Mouse (Mus musculus): ENCODE measurements around the gene Atg4b. TPM values are rescaled to one million over a fixed set of nuclear protein-coding genes. Genes with fewer than 3 reads are reported as not detected.

The Atg4b gene
- polyA plus RNA-seq, 1 experiment from 2014 or later, result 81.7 TPM

GRCm38 (mm10) chr1:93810011-93810410 is 58.7 kb downstream of the Atg4b start:
- Histone ChIP-seq H3K27me3 (replicated peaks; ENCODE audit: control insufficient read depth, insufficient read depth, low read length) (no peaks in the 10 kb centered on the region), H3K36me3 (ENCODE audit: control insufficient read depth, insufficient read depth, low read length) (peaks cover 83% of the 10 kb centered on the region), H3K4me1 (ENCODE audit: control insufficient read depth, insufficient read depth, low read length) (peaks cover 4% of the 10 kb centered on the region; the same call in 1 of the 2 replicates), H3K9me3 (ENCODE audit: control insufficient read depth, low read length) (no peaks in the 10 kb centered on the region), H3K4me3 (ENCODE audit: low read depth, low read length) (no peak overlapping the region), H3K4me2 (ENCODE audit: low read depth, low read length) (no peak overlapping the region), H3K27ac (replicated peaks; ENCODE audit: low read depth, low read length) (no peak overlapping the region), H3K9ac (ENCODE audit: low read depth, low read length) (no peak overlapping the region)
- DNase-seq (ENCODE audit: low spot score) (no peak), ATAC-seq (ENCODE audit: low read depth) (no peak)
- WGBS, result 93% methylated on average over 3 of the region's 3 CpGs

- WGBS, result 90% methylated on average over 8 of the region's 8 CpGs
Observed at GRCm38 (mm10) chr1:93811495-93812039, 60.3 kb downstream of the Atg4b start.

DNA sequence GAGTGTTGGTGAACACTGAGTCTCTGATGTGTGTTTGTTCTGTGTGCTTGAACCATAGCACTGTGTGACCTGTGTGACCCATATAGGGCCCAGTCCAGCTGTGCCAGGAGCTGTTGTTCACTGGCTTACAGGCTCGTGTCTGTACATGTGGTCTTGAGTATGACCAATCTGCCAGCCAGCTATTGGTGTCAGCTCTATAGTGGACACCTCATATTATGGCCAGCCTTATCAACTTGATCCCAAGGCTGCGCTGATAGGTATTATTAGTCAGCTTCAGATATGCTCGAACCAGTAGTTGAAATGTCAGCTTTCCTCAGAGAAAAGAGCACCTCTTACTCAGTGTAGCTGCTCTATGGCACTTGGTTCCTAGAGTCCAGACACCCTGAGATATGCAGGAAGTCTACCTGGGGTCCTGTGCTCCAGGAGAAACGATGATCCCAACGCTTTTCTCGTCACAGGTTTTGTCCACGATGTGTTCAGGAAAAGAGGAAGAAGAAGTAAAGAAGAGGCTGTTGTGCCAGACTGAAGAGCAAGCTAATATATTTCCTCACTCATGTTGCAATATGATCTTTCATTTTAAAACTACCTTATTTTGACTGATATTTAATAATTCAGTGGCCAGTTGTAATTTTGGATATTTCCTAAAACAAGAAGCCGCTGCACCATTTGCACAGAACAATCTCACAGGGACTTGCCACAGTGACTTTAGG is 66.7 kb downstream of the Atg4b start:
- 93% methylated on average over 8 of the region's 8 CpGs for whole genome bisulfite sequencing
- DNase-seq (ENCODE audit: low spot score), result no peak
- Histone ChIP-seq H3K4me1 (ENCODE audit: control insufficient read depth, insufficient read depth, low read length) (no peaks in the 10 kb centered on the region), H3K4me3 (ENCODE audit: low read depth, low read length) (no peak overlapping the region), H3K9me3 (ENCODE audit: control insufficient read depth, low read length) (no peaks in the 10 kb centered on the region), H3K9ac (ENCODE audit: low read depth, low read length) (no peak overlapping the region), H3K27me3 (replicated peaks; ENCODE audit: control insufficient read depth, insufficient read depth, low read length) (no peaks in the 10 kb centered on the region), H3K4me2 (ENCODE audit: low read depth, low read length) (no peak overlapping the region), H3K27ac (replicated peaks; ENCODE audit: low read depth, low read length) (no peak overlapping the region), H3K36me3 (ENCODE audit: control insufficient read depth, insufficient read depth, low read length) (peaks cover 89% of the 10 kb centered on the region)
- ATAC-seq (ENCODE audit: low read depth), result no peak

More at GRCm38 (mm10) chr1:93811495-93812039, 60.3 kb downstream of the Atg4b start:
- Histone ChIP-seq H3K27ac (replicated peaks; ENCODE audit: low read depth, low read length) (no peak overlapping the region), H3K9me3 (ENCODE audit: control insufficient read depth, low read length) (no peaks in the 10 kb centered on the region), H3K9ac (ENCODE audit: low read depth, low read length) (no peak overlapping the region), H3K4me3 (ENCODE audit: low read depth, low read length) (no peak overlapping the region), H3K4me2 (ENCODE audit: low read depth, low read length) (no peak overlapping the region), H3K4me1 (ENCODE audit: control insufficient read depth, insufficient read depth, low read length) (no peaks in the 10 kb centered on the region), H3K27me3 (replicated peaks; ENCODE audit: control insufficient read depth, insufficient read depth, low read length) (no peaks in the 10 kb centered on the region), H3K36me3 (ENCODE audit: control insufficient read depth, insufficient read depth, low read length) (peaks cover 90% of the 10 kb centered on the region)
- DNase-seq (ENCODE audit: low spot score), result no peak
- ATAC-seq (ENCODE audit: low read depth), result no peak

DNA sequence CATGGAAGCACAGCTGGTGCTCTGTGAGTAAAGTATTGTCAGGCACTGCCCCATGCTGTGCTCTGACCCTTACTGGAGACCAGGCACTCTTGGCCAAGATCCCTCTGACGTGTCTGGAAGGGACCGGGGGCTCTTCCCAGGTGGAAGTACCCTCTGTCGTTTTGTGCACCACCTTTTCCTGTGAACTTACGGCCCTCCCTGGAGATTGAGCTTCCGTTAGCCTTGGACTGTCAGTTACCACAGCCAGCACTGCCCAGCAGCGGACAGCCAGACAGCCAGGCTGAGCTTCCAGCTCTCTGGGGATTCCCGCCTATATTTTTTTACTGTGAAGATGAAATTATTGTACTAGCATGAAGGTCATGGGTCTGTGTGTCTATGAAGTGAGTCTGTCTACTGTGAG is 67.4 kb downstream of the Atg4b start:
- no peaks in the 10 kb centered on the region for H3K4me1 ChIP-seq (ENCODE audit: control insufficient read depth, insufficient read depth, low read length)
- peaks cover 81% of the 10 kb centered on the region for H3K36me3 ChIP-seq (ENCODE audit: control insufficient read depth, insufficient read depth, low read length)
- 89% methylated on average over 7 of the region's 7 CpGs for WGBS
- H3K27me3 ChIP-seq (replicated peaks; ENCODE audit: control insufficient read depth, insufficient read depth, low read length), result no peaks in the 10 kb centered on the region
- H3K9me3 ChIP-seq (ENCODE audit: control insufficient read depth, low read length), result no peaks in the 10 kb centered on the region
- ATAC-seq (ENCODE audit: low read depth) (no peak), DNase-seq (ENCODE audit: low spot score) (no peak)
- H3K9ac ChIP-seq (ENCODE audit: low read depth, low read length), result no peak overlapping the region
- no peak overlapping the region for H3K4me3 ChIP-seq (ENCODE audit: low read depth, low read length)
- no peak overlapping the region for H3K27ac ChIP-seq (replicated peaks; ENCODE audit: low read depth, low read length)
- H3K4me2 ChIP-seq (ENCODE audit: low read depth, low read length), result no peak overlapping the region

DNA sequence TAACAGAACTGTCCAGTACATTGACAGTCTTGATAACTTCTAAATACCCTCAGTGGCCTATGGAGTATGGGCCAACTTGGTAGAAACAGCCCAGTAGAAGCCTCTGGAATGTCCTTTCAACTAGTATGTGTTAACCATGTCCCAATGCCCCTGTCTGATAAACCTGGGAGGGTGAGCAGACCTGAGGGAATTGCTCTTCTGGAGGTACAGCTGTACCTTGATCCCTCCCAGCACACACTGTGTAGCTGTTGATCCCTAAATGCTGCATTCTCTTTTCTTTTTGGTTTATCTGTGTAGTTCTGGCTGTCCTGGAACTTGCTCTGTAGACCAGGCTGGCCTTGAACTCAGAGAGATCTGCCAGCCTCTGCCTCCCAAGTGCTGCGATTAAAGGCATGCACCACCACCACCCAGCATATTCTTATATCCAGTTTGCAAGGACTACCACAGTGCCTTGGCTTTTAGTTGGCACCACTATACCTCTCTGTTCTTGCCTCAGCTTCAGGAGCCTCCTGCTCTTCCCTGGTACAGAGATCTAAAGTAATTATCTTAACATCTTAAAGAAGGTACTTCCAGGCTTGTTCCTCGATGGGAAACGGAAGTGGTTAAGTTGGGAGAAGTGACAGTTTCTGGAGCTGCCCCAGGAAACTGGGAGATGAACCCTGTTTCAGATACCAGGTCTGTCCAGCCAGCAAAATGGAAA is 72.6 kb downstream of the Atg4b start:
- Histone ChIP-seq H3K36me3 (ENCODE audit: control insufficient read depth, insufficient read depth, low read length) (peaks cover 29% of the 10 kb centered on the region), H3K4me2 (ENCODE audit: low read depth, low read length) (peak overlapping the region; percentile 72; the same call in 1 of the 2 replicates), H3K9ac (ENCODE audit: low read depth, low read length) (no peak overlapping the region), H3K4me3 (ENCODE audit: low read depth, low read length) (no peak overlapping the region; the same call in 1 of the 2 replicates), H3K27ac (replicated peaks; ENCODE audit: low read depth, low read length) (peak overlapping the region; percentile 95; the same call in 1 of the 2 replicates), H3K27me3 (replicated peaks; ENCODE audit: control insufficient read depth, insufficient read depth, low read length) (no peaks in the 10 kb centered on the region), H3K4me1 (ENCODE audit: control insufficient read depth, insufficient read depth, low read length) (0 out of 2 replicates have a peak, but pooled peaks cover 4% of the 10 kb centered on the region), H3K9me3 (ENCODE audit: control insufficient read depth, low read length) (no peaks in the 10 kb centered on the region)
- no peak for DNase-seq (ENCODE audit: low spot score)
- ATAC-seq (ENCODE audit: low read depth), result no peak
- 75% methylated on average over 3 of the region's 3 CpGs for WGBS

- WGBS, result 9% methylated on average over 10 of the region's 10 CpGs
- H3K27me3 ChIP-seq (replicated peaks; ENCODE audit: control insufficient read depth, insufficient read depth, low read length), result no peaks in the 10 kb centered on the region
- DNase-seq (ENCODE audit: low spot score) (no peak), ATAC-seq (ENCODE audit: low read depth) (no peak)
- peak within 1 kb of the TSS; percentile 72 for H3K4me2 ChIP-seq (ENCODE audit: low read depth, low read length)
- H3K27ac ChIP-seq (replicated peaks; ENCODE audit: low read depth, low read length), result peak within 1 kb of the TSS; percentile 95
- no peaks in the 10 kb centered on the region for H3K9me3 ChIP-seq (ENCODE audit: control insufficient read depth, low read length)
- 0 out of 2 replicates have a peak, but pooled peaks cover 4% of the 10 kb centered on the region for H3K4me1 ChIP-seq (ENCODE audit: control insufficient read depth, insufficient read depth, low read length)
- peaks cover 22% of the 10 kb centered on the region for H3K36me3 ChIP-seq (ENCODE audit: control insufficient read depth, insufficient read depth, low read length)
- peak within 1 kb of the TSS; percentile 60 for H3K4me3 ChIP-seq (ENCODE audit: low read depth, low read length)
- peak within 1 kb of the TSS; percentile 78 for H3K9ac ChIP-seq (ENCODE audit: low read depth, low read length)
Observed at GRCm38 (mm10) chr1:93824609-93825008, 73.3 kb downstream of the Atg4b start, which contains the start of gene D2hgdh. D2hgdh (plus strand) TSS chr1:93824909.

DNA sequence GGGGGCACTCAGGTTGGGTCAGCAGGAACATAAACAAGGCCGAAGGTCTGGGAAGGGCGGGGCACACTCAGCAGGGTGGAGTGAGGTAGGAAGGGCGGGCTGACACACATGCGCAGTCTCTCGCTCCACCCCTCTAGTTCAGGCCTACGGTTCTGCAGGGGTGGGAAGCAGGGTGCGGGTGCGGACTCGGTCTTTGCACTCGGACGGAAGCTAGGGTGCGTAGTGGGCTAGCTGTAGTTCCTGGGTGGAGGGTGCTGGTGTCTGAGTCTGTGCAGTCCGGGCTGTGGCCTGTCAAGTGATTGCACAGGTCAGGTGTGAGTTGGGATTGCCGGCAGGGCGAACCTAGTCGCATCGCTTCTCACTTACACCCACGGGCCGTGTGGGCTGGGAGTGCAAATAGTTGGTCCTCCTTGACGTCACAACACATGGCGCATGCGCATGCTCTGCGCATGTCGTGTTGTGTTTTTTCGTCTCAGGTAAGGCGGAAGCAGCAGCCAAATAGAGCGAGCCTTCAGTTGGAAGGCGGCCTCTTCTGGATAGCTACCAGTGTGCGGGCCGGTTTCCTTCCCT is 73.9 kb downstream of the Atg4b start:
- ATAC-seq (ENCODE audit: low read depth), result peak; percentile 98
- Histone ChIP-seq H3K9me3 (ENCODE audit: control insufficient read depth, low read length) (no peaks in the 10 kb centered on the region), H3K9ac (ENCODE audit: low read depth, low read length) (peak overlapping the region; percentile 78), H3K27me3 (replicated peaks; ENCODE audit: control insufficient read depth, insufficient read depth, low read length) (no peaks in the 10 kb centered on the region), H3K36me3 (ENCODE audit: control insufficient read depth, insufficient read depth, low read length) (peaks cover 21% of the 10 kb centered on the region), H3K27ac (replicated peaks; ENCODE audit: low read depth, low read length) (peak overlapping the region; percentile 95), H3K4me1 (ENCODE audit: control insufficient read depth, insufficient read depth, low read length) (0 out of 2 replicates have a peak, but pooled peaks cover 4% of the 10 kb centered on the region), H3K4me3 (ENCODE audit: low read depth, low read length) (peak overlapping the region; percentile 60), H3K4me2 (ENCODE audit: low read depth, low read length) (peak overlapping the region; percentile 72)
- DNase-seq (ENCODE audit: low spot score), result peak; percentile 98
- WGBS, result under 1% methylated on average over 23 of the region's 30 CpGs

GRCm38 (mm10) chr1:93825771-93826539 is 74.7 kb downstream of the Atg4b start:
- Histone ChIP-seq H3K9me3 (ENCODE audit: control insufficient read depth, low read length) (no peaks in the 10 kb centered on the region), H3K36me3 (ENCODE audit: control insufficient read depth, insufficient read depth, low read length) (peaks cover 15% of the 10 kb centered on the region), H3K4me3 (ENCODE audit: low read depth, low read length) (peak overlapping the region; percentile 60), H3K4me2 (ENCODE audit: low read depth, low read length) (peak overlapping the region; percentile 72), H3K4me1 (ENCODE audit: control insufficient read depth, insufficient read depth, low read length) (0 out of 2 replicates have a peak, but pooled peaks cover 4% of the 10 kb centered on the region), H3K27ac (replicated peaks; ENCODE audit: low read depth, low read length) (peak overlapping the region; percentile 95), H3K9ac (ENCODE audit: low read depth, low read length) (peak overlapping the region; percentile 78), H3K27me3 (replicated peaks; ENCODE audit: control insufficient read depth, insufficient read depth, low read length) (no peaks in the 10 kb centered on the region)
- DNase-seq (ENCODE audit: low spot score) (no peak), ATAC-seq (ENCODE audit: low read depth) (no peak)
- WGBS, result 40% methylated on average over 27 of the region's 27 CpGs

Measured in embryonic facial prominence, embryonic 14.5 days (tissue).